Mouse (Mus musculus): Measurements from ENCODE around the gene Gm10643.

The Gm10643 gene

DNA sequence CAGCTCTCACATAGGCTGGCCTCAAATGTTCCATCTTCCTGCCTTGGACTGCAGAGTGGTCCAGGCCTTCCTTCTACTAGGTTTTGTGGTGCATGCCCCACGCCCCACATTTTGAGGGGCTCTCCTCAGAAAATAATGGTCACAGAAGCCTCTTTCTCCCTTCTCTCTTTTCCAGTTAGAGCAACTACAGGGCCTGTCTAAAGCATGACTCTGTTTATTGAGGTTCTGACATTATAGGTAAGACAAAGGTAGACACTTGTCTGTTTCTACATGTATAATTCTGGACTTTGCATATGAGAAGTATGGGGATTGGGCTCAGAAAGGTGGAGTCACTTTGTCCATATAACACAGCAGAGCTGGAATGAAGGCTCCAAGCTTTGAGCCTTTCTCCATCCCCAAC, at the start of gene Gm10643:
Gm10643 (minus strand) TSS at position 101 of the 400 bp plus-strand sequence.
- no peak for DNase-seq

DNA sequence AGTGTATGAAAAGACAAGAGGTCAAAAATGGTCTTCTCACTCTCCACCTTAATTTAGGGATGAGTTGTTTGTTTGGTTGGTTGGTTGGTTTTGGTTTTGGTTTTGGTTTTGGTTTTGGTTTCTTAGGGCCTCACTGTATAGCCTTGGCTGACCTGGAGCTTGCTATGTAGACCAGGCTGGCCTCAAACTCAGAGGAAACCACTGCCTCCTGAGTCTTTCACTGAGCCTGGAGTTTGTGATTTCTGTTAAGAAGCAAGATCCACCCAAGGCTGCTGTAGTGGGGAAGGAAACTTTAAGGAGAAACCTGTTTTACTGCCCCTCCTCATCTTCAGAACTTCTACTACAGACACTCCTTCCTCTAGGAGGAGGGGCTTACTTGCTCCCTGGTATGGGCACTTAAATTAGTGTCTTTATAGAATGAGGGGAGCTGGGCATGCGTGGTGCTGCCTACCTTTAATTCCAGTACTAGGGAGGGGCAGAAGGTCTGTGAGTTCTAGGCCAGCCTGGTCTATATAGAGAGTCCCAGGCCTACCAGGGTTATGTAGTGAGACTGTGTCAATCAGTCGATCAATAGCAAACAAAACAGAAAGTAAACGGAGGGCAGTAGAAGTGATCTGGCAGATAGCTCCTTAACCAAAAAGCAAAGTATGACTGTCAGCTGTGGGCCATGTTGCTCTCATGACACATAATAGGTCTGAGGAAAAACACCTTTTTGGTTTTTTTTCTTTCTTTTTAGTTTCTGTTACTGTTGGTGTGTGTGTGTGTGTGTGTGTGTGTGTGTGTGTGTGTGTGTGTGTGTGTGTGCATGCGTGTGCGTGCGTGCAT, 41.5 kb upstream of the Gm10643 start:
- no peak for DNase-seq

DNA sequence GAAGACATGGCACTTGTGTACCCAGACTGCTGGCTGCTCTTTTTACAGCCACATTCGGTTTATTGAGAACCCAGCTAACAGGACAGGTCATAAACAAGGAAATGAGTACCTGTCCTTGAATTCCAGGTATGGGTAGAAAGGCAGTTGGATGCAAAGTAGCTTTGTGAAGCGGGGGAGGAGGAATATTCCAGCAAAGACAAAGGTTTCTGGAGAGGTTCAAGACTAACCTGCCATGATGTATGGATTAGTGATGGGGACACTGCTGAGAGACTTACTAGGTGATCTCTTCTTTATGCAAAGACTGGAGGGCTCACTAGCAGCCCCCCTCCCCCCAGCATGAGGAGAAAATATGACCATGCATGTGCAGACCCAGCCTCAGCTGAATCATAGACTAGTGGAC, 40.7 kb upstream of the Gm10643 start:
- no peak for DNase-seq

DNA sequence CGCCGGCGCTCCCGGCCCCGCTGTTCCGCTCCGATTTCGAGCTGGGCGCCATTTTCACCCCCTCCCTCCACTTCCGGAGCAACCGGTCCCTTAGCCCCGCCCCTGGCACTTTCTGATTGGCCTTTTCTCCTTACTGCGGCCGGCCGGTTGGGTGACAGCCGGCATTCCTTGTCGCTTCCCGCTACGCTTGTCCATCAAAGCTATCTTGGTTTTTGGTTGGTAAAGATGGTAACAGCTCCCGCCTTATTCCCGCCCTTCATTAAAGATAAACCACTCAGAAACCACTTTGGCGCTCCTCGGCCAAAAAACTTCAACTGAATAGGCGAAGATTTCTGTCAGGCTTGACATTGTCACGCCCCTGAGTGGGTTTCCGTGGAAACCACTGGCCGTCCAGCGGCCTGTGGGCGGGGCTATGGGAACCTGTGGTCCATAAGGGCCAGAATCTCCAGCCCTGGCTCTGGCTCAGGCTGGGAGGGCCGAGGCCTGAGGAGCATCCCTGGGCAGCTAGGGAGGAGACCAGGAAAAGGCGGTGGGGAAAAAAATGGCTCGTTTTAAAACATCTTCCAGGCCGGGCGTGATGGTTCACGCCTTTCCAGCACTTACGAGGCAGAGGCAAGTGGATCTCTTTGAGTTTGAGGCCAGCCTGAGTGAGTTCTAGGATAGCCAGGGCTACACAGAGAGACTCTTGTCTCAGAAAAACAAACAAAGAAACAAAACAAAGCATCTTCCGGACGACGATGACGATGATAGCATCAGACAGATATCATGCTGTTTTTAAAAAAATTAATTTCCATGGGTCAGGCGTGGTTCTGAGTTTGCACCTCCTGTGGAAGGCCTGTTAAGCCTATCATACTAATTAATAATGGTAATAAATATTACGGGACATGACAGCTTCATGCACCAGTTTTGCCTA, 40.0 kb upstream of the Gm10643 start, which contains the start of gene Dcaf15:
Dcaf15 (minus strand) TSS at position 72 of the 913 bp plus-strand sequence.
- DNase-seq = peak; percentile 99

DNA sequence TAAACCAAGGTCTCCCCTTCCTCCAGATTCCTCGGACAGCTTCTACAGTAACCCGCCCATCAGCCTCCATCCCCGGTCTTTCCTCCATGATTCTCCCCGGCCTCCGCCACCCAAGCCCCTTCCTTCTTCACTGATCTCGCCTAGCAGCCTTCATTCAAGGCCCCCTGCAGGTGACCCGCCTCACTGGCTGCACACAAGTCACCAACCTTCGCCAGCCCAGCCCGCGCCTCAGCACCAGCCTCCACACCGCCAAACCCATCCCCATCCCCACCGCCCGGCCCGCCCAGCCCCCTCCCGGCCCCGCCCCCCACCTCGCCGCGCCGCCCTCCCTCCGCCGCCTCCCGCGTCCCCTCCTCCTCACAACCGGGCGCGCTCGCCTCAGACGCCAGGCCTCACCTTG, 39.3 kb upstream of the Gm10643 start:
- DNase-seq = peak; percentile 62

DNA sequence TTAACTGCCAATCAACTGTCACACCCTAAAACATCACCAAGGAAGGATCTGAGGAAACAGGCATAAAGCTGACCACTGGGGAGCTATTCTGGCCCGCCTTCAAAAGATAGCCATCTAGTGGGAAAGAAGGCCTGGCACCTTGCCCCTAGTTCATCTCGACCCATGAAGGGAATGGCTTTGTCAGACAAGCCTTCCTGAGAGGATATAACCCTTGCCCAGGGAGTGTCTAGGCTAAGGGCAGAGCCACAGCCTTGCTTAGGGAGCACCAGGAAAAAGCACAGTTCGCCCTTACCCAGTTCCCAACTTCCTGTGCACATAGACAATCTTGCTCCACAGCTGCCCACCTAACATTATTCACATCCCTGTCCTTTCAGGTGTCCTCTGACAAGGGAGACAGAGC, 38.7 kb upstream of the Gm10643 start:
- DNase-seq = peak; percentile 79

DNA sequence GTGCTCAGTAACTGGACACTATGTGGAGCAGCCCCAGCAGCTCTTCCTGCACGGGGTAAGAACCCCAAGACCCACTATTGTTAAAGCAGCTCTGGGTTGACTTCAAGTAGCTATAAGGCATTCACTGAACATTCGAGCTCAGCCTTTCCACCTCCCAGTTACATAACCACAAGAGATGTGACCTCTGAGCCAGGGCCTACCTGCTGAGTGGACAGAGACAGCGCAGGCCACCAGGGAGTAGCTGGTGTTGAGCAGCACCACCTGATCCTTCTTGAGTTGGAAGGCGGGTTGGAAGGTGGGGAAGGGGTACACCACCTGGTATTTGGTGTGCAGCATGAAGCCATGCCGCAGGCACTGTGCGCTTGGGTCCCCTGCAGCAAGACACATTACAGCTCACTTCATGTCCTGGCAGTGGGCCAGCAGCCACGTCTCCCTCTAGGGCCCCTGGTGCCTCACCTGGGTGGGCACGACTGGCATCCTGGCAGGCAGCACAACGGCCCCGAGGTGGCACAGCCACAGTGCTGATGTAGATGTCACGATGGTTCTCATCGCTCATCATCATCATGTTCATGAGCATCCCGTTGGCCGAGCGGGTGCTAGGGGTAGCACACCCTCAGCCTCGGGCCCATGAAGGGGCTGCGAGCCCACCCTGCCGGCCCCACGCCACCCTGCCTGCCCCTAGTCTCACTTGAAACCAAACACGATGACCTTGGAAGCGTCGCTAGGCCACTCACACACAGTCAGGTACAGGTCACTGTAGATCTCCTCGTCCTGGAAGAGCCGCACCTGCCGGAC, 36.7 kb upstream of the Gm10643 start:
- DNase-seq = peak; percentile 68

DNA sequence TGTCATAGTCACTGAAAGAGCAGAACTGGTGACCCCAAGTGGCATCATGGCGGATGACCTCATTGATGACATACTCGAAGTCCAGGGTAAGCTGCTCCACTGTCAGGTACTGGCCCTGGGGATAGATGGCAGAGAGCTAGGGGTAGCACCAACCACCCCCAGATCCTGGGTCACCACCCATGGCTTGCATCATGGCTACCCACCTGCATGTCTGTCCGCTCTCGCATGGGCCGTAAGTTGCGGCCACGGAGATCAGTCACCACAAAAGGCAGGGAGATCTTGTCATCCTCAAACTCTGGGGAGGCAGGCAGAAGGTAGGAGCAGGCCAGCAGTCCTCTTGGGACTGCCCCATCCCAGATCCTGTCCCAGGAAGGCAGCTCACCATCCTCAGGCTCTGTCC, 33.4 kb upstream of the Gm10643 start:
- DNase-seq = no peak

DNA sequence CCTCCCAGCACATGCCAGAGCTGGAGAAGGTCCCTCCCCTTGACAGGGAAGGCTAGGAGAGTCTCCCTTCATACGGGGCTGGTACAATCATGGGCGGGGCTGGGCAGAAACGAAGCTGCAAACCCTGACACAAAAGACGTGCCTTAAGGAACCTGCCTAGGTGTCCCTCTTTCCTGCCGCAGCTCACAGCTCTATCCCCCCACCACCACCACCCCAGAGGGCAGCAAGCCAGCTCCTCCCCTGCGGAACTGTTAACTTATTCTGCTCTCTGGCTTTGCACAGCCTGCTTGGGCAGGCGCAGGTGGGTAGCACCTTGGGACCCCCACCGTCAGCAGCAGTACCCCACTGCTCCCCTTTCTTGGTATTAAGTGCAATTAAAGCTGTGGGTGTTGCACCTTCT, 31.1 kb upstream of the Gm10643 start:
- DNase-seq = no peak

DNA sequence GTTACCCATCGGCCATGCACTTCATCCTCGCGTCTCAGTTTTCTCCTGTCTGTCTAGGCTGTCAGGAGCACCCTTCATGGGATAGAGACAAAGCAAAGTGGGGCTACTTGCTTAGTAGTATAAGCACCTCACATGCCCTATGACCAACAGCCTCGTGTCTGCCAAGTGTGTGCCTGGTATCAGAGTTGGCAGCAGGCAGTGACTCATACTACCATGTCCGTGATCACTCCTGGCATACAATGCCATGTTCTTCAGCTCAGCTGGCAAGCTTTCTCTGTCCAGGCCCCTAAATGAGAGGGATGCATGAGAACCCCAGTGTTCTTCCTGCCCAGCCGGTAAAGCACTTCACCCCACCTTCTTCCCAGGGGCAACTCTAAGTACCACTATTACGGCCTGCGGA, 25.6 kb upstream of the Gm10643 start:
- no peak for DNase-seq

DNA sequence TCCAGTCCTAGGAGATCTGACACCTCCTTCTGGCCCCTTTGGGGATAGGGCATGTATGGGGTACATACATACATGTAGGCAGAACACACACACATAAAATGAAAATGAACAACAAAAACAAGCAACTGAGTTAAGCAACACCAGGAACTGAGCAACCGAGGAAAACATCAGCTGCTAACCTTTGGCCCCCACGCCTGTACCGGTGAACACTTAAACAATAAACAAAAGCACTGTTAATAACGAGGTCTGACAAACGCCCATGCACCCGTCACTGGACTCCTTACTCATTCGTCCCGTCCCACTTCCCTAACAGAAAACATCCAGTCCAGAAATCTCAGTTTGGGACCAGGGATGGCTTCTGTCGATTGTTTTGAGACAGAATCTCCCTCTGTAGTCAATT, 24.3 kb upstream of the Gm10643 start:
- no peak for DNase-seq

DNA sequence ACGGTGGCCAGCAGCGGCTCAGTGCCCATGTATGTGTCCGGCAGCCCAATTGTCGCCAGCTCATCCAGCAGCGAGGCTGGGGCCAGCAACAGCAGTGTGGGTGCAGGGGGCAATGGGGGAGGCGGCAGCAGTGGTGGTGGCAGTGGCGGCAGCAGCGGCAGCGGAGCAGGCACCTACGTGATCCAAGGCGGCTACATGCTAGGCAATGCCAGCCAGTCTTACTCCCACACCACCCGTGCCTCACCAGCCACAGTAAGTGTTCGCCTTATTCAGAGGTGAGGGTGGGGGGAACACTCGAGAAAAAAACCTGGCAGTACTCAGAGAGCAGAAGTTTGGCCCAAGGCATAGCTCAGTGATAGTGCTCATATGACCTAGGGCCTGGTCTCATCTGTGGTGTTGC, 22.9 kb upstream of the Gm10643 start:
- DNase-seq = no peak

DNA sequence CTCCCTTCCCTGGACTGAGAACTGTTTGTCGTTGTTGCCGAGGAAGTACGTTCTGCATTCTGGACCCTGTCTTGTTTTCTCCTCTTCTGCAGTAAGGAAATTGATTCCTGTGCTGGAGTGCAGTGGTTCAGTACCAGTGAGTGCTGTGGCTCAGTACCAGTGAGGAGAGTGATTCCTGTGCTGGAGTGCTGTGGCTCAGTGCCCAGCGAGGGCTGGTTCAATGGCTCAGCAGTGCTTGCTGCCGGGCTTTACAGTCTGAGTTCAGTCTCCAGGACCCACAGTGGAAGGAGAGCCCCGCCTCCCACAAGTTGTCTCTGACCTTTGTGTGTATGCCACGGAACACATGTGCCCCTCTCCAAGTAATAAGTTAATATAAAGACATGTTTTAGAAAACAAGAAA, 22.2 kb upstream of the Gm10643 start:
- DNase-seq = peak; percentile 59

DNA sequence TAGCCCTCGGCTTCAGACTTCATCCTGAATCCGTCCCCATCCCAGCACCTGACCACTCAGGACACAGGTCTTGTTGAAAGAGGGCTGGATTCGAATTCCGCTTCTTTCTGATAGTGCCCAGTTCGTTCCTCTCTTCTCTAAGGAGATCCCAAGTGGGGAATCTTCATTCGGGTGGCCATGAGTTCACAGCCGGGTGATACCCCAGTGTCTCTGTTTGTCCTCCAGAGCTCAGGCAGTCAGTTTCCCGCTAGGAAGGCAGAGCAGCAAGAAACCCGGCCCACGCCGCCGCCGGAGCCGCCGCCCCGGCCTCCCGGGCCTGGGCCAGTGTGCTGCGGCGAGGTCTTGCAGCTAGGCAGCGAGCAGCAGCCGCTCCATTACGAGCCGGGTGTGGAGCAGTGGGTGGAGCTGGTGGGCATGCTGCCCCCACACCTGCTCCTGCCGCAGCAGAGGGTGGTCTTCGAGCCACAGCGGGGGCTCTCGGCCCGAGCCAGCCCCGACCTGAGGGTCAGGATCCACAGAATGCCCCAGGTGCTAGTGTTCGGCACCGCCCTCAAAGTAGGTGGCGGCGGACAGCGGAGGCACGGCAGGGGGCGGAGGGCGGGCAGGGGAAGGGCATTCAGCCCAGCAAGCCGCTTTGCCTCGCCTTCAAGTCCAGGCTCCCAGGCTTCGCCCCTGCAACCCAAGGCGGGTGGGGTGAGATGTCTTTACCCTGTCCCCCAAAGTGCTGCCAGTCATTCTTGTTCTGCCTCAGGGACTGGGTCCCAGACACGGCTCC, 19.6 kb upstream of the Gm10643 start:
- peak; percentile 52 for DNase-seq

DNA sequence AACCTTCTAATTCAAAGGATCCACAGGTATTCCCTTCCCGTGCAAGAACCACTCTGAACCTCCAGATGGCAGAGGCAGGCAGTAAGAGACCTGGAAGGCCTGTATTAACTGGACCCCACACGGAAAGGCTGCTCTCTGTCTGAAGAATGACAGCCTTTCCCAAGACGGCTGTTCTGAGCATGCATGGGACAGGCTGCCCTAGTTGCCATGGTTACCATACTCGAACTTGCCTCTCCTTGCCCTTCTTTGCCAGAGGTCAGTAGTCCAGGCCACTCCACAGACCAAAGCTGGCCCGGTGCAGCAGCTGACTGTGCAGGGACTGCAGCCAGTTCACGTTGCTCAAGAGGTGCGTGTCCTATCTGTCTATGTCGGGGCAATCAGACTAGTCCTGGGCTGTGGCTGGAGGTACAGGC, 18.9 kb upstream of the Gm10643 start:
- peak; percentile 90 for DNase-seq

DNA sequence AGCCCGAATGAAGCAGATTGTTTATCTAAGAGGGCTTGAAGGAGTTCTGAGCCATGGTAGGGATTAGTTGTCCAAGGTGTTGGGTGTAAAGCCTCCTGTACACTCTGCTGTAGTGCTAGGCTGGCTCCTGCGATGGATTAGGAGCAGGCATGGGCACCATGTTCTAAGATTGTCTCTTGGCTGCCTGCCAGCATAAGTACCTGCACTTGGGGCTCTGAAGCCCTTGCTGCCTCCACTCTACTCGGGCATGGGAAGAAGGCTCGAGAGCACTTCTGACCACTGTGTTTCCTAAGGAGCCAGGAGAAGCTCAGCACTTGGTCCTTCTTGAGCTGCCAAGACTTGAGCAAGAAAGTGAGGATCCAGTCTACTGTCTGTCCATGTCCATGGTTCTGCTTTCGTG, 14.3 kb upstream of the Gm10643 start:
- DNase-seq = no peak

DNA sequence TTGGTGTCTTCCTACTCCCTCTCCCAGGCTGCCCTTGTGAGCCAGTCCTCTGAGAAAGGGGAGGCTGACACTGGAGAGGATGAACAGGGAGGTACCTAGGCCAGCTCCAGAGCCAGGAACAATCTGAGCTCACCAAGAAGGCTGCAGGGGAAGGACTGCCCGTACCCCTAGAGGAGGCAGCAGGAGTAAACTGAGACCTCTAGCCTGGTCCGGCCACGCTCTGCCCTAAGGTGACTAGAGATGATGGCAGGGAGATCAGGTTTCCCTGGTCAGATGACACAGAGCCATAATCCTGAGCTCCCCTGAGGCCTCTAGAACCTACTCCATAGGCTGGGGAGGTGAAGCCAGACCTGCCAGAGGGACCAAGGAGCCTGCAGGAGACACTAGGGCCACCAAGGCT, 11.9 kb upstream of the Gm10643 start:
- no peak for DNase-seq

DNA sequence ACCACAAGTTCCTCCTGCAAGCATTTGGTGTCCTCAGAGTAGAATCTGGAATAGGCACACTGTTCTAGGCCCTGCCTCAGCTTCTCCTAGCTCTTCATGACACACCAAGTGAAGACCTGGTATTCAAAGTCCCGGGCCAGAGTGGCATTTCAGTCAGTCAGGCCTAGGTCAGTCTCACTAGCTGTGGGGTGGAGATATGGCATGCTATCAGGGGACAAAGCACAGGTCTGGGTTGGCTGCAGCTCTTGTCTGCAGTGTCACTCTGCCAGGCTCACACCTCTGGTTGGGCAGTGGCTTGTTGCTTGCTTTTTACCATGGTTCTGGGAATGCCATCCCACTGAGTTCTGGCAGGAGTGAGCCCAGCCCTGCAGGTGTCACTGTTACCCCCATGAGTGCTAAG, 11.5 kb upstream of the Gm10643 start:
- no peak for DNase-seq

DNA sequence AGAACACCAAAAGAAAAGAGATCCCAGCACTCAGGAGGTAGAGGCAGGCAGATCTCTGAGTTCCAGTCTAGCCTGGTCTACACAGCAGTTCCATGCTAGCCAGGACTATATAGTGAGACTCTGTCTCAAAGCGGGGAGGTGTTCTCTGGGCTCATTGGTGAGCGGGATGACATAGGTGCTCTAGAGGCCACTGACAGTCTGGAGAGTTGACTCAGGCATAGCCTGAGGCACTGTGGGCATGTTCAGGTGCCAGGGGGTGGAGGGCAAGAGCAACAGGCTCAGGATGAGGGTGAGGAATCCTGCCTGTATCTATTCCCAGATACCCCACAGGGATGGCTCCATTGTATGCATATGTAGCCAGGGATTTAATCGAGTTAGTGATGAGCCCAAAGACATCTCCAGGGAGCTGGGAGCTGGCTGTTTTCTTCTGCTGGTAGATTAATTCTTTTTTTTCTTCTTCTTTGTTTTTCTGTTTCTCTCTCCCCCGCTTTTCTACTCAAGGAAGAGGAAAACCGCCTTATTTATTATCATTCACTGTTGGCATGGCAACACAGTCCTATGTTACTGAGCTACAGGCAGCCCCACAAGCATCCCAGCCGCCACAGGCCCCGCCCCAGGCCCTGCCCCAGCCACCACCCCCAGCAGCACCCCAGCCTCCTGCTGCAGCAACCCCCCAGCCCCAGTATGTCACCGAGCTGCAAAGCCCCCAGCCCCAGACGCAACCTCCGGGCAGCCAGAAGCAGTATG, 8.5 kb upstream of the Gm10643 start:
- DNase-seq = no peak

DNA sequence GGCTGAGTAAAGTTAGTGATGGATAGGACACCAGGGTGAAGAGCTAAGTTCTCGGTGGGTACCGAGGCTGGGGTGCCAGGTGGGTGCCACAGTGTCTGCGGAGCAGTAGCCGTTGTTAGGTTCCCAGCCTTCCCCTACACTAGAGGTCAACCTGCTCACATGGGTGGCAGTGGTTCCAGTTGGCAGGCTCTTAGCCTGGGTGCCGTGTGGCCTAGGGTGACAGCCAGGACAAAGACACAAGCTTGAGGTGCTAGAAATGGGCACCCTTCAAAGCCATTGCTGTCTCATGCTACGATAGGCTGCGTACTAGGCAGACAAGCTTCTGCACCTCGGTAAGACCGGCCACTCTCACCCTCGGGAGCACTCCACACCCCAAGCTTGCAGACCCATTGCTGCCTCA, 7.4 kb upstream of the Gm10643 start:
- no peak for DNase-seq

DNA sequence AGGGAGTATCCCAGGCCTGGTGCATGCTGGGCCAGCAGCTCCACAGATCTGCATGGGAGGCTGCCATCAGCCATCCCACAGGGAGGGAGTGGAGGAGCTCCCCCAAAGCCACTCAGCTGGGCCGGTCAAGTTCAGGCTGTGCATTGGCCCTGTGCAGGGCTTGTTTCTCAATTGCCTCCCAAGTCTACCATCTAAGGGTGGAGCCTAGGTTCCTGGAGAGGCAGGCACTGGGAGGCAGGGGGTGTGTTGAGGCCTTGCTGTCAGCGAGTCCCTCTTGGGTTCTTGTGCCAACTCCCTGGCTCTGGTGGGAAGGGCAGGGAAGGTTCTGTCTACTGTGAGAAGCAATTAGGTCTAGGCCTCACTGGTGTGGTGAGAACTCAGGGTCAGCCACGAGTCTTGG, 7.0 kb upstream of the Gm10643 start:
- no peak for DNase-seq

DNA sequence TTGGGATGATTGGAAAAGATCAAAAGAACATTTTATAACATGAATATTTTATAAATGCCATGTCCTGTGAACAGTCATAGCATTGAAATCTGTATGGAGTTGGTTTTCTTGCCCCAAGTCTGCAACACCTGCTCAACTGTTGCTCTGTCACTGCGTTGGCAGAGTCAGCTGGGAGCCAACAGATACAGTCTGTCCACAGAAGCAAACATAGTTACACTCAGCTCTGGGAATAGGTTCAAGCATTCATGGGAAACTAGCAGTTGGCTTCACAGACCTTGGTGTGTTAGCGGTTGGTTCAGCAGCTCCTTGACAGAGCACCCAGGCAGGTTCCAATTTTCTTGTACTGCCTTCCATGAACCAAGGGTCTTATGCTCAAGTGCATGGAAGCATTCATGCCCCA, 5.7 kb upstream of the Gm10643 start:
- DNase-seq = no peak

Data from kidney, adult 9 months (tissue).